Mouse (Mus musculus) liver, postnatal 0 days (tissue): ENCODE results near the gene Lmnb2. TPM values are rescaled to one million over a fixed set of nuclear protein-coding genes. Genes with fewer than 3 reads are reported as not detected.

Experiments used
- ATAC-seq: fragments of 200-750 bp; cut with Nextera tagmentation; 2 replicates; pipeline ENCODE4 v1.8.0; 2017; ENCODE audit warnings: mild to moderate bottlenecking, moderate library complexity
- DNase-seq: peaks from one replicate; pipeline ENCODE4 v3.0.0-alpha.2; 2016
- H3K27ac ChIP-seq: fragments of 300-500 bp; sonication (generic); 2 replicates; pipeline ENCODE4 v1.5.1; 2014; ENCODE audit warnings: antibody characterized with exemption, moderate library complexity, mild to moderate bottlenecking, low read depth
- H3K27me3 ChIP-seq: fragments of 300-500 bp; sonication (generic); 2 replicates; pipeline ENCODE4 v1.6.1; 2014; ENCODE audit warnings: low read length, control low read depth, mixed read lengths; ENCODE audit not compliant: insufficient read depth
- H3K36me3 ChIP-seq: fragments of 300-500 bp; sonication (generic); replicated peaks from 2 replicates; pipeline ENCODE4 v1.6.1; 2014; ENCODE audit warnings: mild to moderate bottlenecking, control low read depth, low read length, moderate library complexity, mixed read lengths; ENCODE audit not compliant: insufficient read depth
- H3K4me1 ChIP-seq: fragments of 300-500 bp; sonication (generic); 2 replicates; pipeline ENCODE4 v1.6.1; 2014; ENCODE audit warnings: antibody characterized with exemption, mild to moderate bottlenecking, control low read depth; ENCODE audit not compliant: insufficient read depth
- H3K4me2 ChIP-seq: fragments of 300-500 bp; sonication (generic); 2 replicates; pipeline ENCODE4 v1.6.1; 2014; ENCODE audit warnings: low read depth, mild to moderate bottlenecking, low read length, moderate library complexity, mixed read lengths
- H3K4me3 ChIP-seq: fragments of 300-500 bp; sonication (generic); 2 replicates; pipeline ENCODE4 v1.5.1; 2014; ENCODE audit warnings: low read depth, low read length
- H3K9ac ChIP-seq: fragments of 300-500 bp; sonication (generic); replicated peaks from 2 replicates; pipeline ENCODE4 v1.6.1; 2014; ENCODE audit warnings: mild to moderate bottlenecking, moderate library complexity
- H3K9me3 ChIP-seq: fragments of 300-500 bp; sonication (generic); 2 replicates; pipeline ENCODE4 v1.6.1; 2016; ENCODE audit warnings: mild to moderate bottlenecking, control low read depth, low read length, mixed read lengths
- CTCF ChIP-seq: sonication (generic); IDR thresholded peaks from 2 replicates; pipeline ENCODE4 v1.5.1; 2016; ENCODE audit warnings: antibody characterized with exemption, low read depth
- EP300 ChIP-seq: IDR thresholded peaks from 2 replicates; pipeline ENCODE4 v1.6.1; 2016; ENCODE audit warnings: antibody characterized with exemption, low read depth, mild to moderate bottlenecking
- WGBS: fragments of 180-500 bp; shearing (Covaris S2); extraction: QIAGEN DNeasy Blood & Tissue Kit; methylation state at CpG from one replicate; pipeline ENCODE4 v1.1.7; 2014; ENCODE audit not compliant: insufficient replicate concordance; 5-methylcytosine and 5-hydroxymethylcytosine counted together
- polyA plus RNA-seq: library from polyadenylated mRNA; unstranded; fragments of >200 nt; fragmentation: Nextera tagmentation; extraction: Ambion mirVana; gene quantifications from 2 replicates; pipeline ENCODE4 v1.2.1, GENCODE M21; 2015

Lmnb2 gene
- polyA plus RNA-seq, 1 experiment from 2014 or later, result 6.5 TPM

DNA sequence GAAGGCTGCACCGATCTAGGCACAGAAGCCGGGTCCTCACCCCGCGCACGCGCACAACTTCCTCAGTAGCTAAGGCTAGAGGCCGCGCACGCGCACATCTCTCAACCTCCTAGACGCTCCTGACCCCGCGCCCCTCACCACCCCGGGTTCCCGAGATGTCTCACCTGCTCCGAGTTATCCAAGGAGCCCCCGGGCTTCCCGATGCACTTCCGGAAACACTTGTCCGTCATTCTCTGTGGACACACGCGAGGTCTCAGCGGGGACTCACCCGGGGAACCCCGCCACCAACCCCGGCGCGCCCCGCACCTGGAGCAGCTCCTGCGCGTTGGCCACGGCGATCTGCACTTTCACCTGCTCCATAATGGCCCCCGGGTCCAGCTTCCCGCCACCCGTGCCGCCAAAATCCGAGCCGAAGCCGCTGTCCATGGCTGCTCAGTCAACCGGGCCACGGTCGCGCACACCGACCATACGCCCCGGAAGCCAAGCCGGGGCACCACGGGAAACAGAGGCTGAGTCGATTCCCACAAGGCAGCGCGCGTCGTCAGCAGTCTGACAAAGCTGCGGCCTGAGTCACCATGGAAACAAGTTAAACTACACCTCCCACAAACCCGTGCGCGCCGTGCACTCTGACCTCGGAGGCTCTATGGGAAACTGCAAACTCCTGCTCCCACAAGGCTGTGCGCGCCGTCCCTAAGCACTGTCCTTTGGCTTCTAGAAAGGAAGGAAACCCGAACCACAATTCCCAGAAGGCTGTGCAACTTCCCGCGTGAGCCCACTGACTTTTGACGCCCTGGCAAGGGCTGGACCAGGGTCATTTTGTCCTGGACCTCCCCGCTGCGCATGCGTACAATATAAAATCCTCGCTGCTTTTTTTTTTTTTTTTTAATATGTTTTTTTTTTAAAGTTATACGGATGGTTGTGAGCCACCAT is 17.5 kb downstream of the Lmnb2 start, which contains the start of gene Timm13:
Gene Timm13 (minus strand): TSS at position 652 of the 930 bp plus-strand sequence.
- Histone ChIP-seq H3K4me2 (peak within 1 kb of the TSS; percentile 99), H3K4me3 (peak within 1 kb of the TSS; percentile 98), H3K9ac (peak within 1 kb of the TSS; percentile 89), H3K36me3 (peaks cover 27% of the 10 kb centered on the region), H3K27ac (peak within 1 kb of the TSS; percentile 90), H3K4me1 (peaks cover 15% of the 10 kb centered on the region), H3K9me3 (no peaks in the 10 kb centered on the region), H3K27me3 (no peaks in the 10 kb centered on the region)
- ATAC-seq (peak; percentile 97), DNase-seq (peak; percentile 97)
- WGBS, result under 1% methylated on average over 72 of the region's 72 CpGs
- TF ChIP-seq EP300, result peak; percentile 49; the same call in 1 of the 2 replicates
- TF ChIP-seq CTCF, result no peak

DNA sequence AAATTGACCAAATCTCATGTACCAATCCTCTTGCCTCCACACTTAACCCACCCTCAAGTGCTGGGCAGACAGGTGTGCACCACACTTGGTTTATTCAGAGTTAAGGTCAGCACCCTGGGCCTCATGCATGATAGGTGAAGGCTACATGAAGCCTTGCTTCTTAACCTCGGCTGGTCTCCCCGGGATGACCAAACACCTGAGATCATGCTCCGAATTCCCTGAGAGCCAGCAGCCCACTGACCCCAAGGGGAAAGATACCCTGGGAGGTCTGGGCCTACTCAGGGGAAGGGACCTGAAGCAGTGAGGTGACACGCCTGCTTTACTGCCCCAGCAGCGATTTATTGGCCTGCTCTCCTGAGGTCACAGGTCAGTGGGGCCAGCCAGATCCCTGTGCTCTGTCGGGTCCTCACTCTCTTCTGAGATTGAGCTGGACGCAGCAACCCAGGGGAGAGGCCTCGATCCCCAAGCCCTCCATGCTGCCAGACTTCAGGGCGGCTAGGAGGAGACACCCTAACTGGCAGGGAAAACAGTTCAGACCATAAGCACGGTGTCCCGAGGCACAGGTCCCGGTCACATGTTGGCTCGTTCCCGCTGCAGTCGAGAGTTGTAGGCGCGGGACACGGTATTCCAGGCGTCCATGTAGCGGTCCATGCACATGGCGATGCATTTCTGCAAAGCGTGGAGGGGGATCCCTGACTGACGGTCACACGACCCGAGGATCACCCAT is 18.3 kb downstream of the Lmnb2 start:
- no peak for ATAC-seq
- H3K4me3 ChIP-seq, result peak overlapping the region; percentile 98
- peak overlapping the region; percentile 99 for H3K4me2 ChIP-seq
- peaks cover 27% of the 10 kb centered on the region for H3K36me3 ChIP-seq
- H3K4me1 ChIP-seq, result peaks cover 15% of the 10 kb centered on the region
- H3K27ac ChIP-seq, result peak overlapping the region; percentile 90
- DNase-seq, result no peak
- H3K9me3 ChIP-seq, result no peaks in the 10 kb centered on the region
- no peak for TF ChIP-seq EP300
- no peak for TF ChIP-seq CTCF
- 11% methylated on average over 25 of the region's 25 CpGs for WGBS
- H3K9ac ChIP-seq, result peak overlapping the region; percentile 89
- no peaks in the 10 kb centered on the region for H3K27me3 ChIP-seq

DNA sequence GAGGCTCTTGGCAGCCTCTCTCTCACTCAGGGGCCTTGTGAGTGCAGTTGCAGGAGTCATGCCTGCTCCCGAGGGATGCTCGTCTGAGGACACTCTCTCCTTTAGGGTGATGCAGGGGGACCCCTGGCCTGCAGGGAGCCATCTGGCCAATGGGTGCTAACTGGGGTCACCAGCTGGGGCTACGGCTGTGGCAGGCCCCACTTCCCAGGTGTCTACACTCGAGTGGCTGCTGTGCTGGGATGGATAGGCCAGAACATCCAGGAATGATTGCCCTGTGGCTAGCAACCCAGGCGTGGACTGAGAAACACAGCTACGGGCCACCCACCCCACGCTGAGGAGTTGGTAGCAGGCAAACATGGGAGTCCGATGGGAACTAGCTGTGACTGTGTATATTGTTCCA is 19.0 kb downstream of the Lmnb2 start:
- H3K27ac ChIP-seq, result no peak overlapping the region
- no peak for TF ChIP-seq CTCF
- no peak for TF ChIP-seq EP300

DNA sequence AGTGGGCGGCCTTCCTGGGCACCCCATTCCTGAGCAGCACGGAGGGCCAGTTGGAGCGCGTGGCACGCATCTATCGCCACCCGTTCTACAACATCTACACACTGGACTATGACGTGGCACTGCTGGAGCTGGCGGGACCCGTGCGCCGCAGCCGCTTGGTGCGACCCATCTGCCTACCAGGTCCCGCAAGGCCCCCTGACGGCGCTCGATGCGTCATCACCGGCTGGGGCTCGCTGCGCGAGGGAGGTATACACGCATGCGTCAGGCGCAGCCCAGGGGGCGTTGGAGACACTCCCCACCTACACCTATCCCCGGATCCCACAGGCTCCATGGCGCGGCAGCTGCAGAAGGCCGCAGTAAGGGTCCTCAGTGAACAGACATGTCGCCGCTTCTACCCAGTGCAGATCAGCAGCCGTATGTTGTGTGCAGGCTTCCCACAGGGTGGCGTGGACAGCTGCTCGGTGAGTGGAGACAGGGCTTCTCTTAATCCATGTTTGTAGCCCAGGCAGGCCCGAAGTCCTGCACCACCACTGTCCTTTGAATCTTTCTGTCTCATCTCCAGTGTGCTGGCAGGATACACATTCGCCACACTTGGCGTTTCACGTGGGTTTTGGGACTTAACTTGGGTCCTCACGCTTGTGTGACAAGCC is 20.1 kb downstream of the Lmnb2 start:
- WGBS, result 58% methylated on average over 41 of the region's 41 CpGs
- Histone ChIP-seq H3K27me3 (no peaks in the 10 kb centered on the region), H3K9ac (no peak overlapping the region), H3K4me3 (no peak overlapping the region), H3K4me2 (no peak overlapping the region), H3K27ac (no peak overlapping the region), H3K36me3 (peaks cover 14% of the 10 kb centered on the region; the same call in 1 of the 2 replicates), H3K9me3 (no peaks in the 10 kb centered on the region), H3K4me1 (peaks cover 15% of the 10 kb centered on the region)
- DNase-seq (no peak), ATAC-seq (no peak)
- TF ChIP-seq CTCF (no peak), EP300 (no peak)

More for the DNA sequence above, 19.0 kb downstream of the Lmnb2 start:
- peaks cover 15% of the 10 kb centered on the region for H3K4me1 ChIP-seq
- H3K27me3 ChIP-seq, result no peaks in the 10 kb centered on the region
- peaks cover 21% of the 10 kb centered on the region for H3K36me3 ChIP-seq
- no peak for DNase-seq
- 89% methylated on average over 8 of the region's 8 CpGs for WGBS
- ATAC-seq, result no peak
- no peak overlapping the region for H3K9ac ChIP-seq
- H3K9me3 ChIP-seq, result no peaks in the 10 kb centered on the region
- no peak overlapping the region for H3K4me3 ChIP-seq
- peak overlapping the region; percentile 99; the same call in 1 of the 2 replicates for H3K4me2 ChIP-seq

DNA sequence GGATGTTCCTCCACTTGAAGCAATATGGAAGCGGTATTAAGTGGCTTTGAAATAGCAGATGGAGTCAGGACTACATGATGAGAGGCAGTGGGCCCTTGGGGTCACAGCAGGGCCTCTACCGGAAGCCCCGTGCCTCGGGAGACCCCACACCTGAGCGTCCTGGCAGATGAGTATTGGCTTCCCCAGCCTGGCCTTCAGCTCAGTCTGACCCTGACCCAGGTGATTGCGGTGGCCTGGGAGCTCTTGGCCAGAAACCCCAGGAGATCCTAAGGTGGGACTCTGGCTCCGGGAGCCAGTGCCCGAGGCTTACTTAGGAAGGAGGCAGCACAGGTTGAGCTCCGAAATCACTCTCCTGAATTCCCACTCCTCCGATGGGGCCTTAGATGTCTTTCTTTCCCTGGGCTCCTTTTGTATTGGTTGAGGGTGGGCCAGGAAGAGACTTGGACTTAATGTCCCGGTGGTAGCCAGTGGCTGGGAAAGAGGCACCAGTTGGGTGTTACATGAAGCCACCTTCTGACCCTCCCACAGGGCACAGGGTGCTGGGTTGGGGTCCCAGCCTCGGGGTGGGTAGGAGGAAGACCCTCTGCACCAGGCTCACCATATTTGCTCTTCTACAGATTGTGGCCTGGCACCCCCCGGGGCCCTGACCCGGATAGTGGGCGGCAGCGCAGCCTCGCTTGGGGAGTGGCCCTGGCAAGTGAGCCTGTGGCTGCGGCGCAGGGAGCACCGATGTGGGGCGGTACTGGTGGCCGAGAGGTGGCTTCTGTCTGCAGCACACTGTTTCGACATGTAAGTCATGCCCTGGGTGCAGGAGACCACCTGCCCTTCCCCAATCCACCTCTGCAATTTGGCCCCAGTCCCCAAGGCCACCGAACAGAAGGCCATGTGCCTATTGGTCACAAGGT is 21.2 kb downstream of the Lmnb2 start:
- Histone ChIP-seq H3K9me3 (no peaks in the 10 kb centered on the region), H3K4me3 (no peak overlapping the region), H3K36me3 (peaks cover 12% of the 10 kb centered on the region; the same call in 1 of the 2 replicates), H3K4me1 (peaks cover 15% of the 10 kb centered on the region), H3K9ac (no peak overlapping the region), H3K27me3 (no peaks in the 10 kb centered on the region), H3K4me2 (no peak overlapping the region), H3K27ac (no peak overlapping the region)
- no peak for ATAC-seq
- DNase-seq, result no peak
- TF ChIP-seq CTCF (no peak), EP300 (no peak)
- WGBS, result 69% methylated on average over 24 of the region's 24 CpGs
